Mouse (Mus musculus): Measurements from ENCODE around the gene Hyou1. TPM values are rescaled to one million over a fixed set of nuclear protein-coding genes. Genes with fewer than 3 reads are reported as not detected.
"Not testable (repeated sequence)": the region's sequence is repeated elsewhere in the genome, so short reads cannot be mapped to it uniquely, and the experiment has no call there.

The Hyou1 gene
- polyA plus RNA-seq, 1 experiment from 2014 or later, result 36.8 TPM

GRCm38 (mm10) chr9:44357207-44357606, 22.1 kb upstream of the Hyou1 start:
- peaks cover 75% of the 10 kb centered on the region for H3K36me3 ChIP-seq

GRCm38 (mm10) chr9:44361190-44361917, 17.9 kb upstream of the Hyou1 start, which contains the start of gene Vps11:
TSS of gene Vps11 (minus strand) at chr9:44361670.
- ATAC-seq (ENCODE audit: low FRiP score, low read depth), result peak; percentile 94
- H3K4me2 ChIP-seq (replicated peaks), result peak within 1 kb of the TSS; percentile 88
- peaks cover 8% of the 10 kb centered on the region for H3K4me1 ChIP-seq
- 0 out of 2 replicates have a peak within 1 kb of the TSS, but pooled peaks have one; percentile 28 for H3K27ac ChIP-seq
- H3K9me3 ChIP-seq, result no peaks in the 10 kb centered on the region
- H3K9ac ChIP-seq, result peak within 1 kb of the TSS; percentile 87
- no peaks in the 10 kb centered on the region for H3K27me3 ChIP-seq
- H3K36me3 ChIP-seq, result peaks cover 34% of the 10 kb centered on the region
- peak within 1 kb of the TSS; percentile 95 for H3K4me3 ChIP-seq
- under 1% methylated on average over 44 of the region's 44 CpGs for WGBS

More at GRCm38 (mm10) chr9:44357207-44357606, 22.1 kb upstream of the Hyou1 start:
- WGBS, result 78% methylated on average over 4 of the region's 4 CpGs
- Histone ChIP-seq H3K27me3 (no peaks in the 10 kb centered on the region), H3K4me2 (replicated peaks) (no peak overlapping the region), H3K9ac (no peak overlapping the region), H3K4me1 (peaks cover 8% of the 10 kb centered on the region), H3K9me3 (no peaks in the 10 kb centered on the region), H3K27ac (no peak overlapping the region), H3K4me3 (no peak overlapping the region)
- ATAC-seq (ENCODE audit: low FRiP score, low read depth), result no peak

DNA sequence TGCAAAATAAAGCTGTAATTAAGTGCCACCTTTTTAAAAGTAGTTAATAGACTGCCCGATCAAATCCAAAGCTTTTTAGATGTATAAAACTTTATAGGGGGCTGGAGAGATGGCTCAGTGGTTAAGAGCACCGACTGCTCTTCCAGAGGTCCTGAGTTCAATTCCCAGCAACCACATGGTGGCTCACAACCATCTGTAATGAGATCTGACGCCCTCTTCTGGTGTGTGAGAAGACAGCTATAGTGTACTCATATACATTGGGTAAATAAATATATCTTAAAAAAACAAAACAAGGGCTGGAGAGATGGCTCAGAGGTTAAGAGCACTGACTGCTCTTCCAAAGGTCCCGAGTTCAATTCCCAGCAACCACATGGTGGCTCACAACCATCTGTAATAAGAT, 17.4 kb upstream of the Hyou1 start:
- Histone ChIP-seq H3K4me2 (replicated peaks) (peak overlapping the region; percentile 88), H3K4me3 (peak overlapping the region; percentile 95), H3K36me3 (peaks cover 28% of the 10 kb centered on the region), H3K27ac (0 out of 2 replicates have a peak overlapping the region, but pooled peaks have one; percentile 28)
- ATAC-seq (ENCODE audit: low FRiP score, low read depth), result peak; percentile 52; the same call in 1 of the 2 replicates
- WGBS, result 38% methylated on average over 4 of the region's 4 CpGs
- not testable (repeated sequence) for H3K9ac ChIP-seq, H3K27me3 ChIP-seq, H3K9me3 ChIP-seq, H3K4me1 ChIP-seq

GRCm38 (mm10) chr9:44364480-44364879, 14.8 kb upstream of the Hyou1 start:
- Histone ChIP-seq H3K27me3 (no peaks in the 10 kb centered on the region), H3K4me1 (peaks cover 8% of the 10 kb centered on the region), H3K36me3 (peaks cover 5% of the 10 kb centered on the region), H3K9me3 (no peaks in the 10 kb centered on the region), H3K4me3 (no peak overlapping the region), H3K27ac (no peak overlapping the region), H3K4me2 (replicated peaks) (no peak overlapping the region), H3K9ac (no peak overlapping the region)
- WGBS, result 61% methylated on average over 3 of the region's 3 CpGs
- no peak for ATAC-seq (ENCODE audit: low FRiP score, low read depth)

- H3K9me3 ChIP-seq, result no peaks in the 10 kb centered on the region
- no peak overlapping the region for H3K4me2 ChIP-seq (replicated peaks)
- no peak overlapping the region for H3K4me3 ChIP-seq
- H3K27ac ChIP-seq, result no peak overlapping the region
- H3K4me1 ChIP-seq, result peaks cover 2% of the 10 kb centered on the region; the same call in 1 of the 2 replicates
- no peaks in the 10 kb centered on the region for H3K36me3 ChIP-seq
- H3K9ac ChIP-seq, result no peak overlapping the region
- H3K27me3 ChIP-seq, result no peaks in the 10 kb centered on the region
- ATAC-seq (ENCODE audit: low FRiP score, low read depth), result no peak
Measured at GRCm38 (mm10) chr9:44373386-44373785, 5.9 kb upstream of the Hyou1 start.

DNA sequence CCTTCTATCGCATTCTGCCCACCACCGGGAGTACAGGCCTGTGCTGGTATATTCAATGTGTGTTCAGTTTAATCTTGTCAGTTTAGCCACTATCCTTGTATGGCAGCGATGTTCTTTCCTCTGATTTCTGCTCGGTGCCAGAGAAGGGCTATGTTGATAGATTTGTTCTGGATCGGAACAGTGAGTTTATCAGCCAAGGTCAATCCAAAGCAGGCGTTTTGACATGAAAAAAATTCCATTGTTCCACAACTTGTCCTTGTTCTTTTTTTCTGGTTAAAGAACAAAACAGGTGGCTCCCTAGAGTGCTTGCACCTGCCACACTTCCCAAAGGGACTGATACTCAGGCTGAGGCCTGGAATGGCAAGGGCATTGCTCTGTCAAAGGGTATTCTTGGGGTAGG, 3.1 kb upstream of the Hyou1 start:
- Histone ChIP-seq H3K4me1 (peaks cover 18% of the 10 kb centered on the region), H3K27me3 (no peaks in the 10 kb centered on the region), H3K4me3 (no peak overlapping the region), H3K9ac (no peak overlapping the region), H3K9me3 (no peaks in the 10 kb centered on the region), H3K36me3 (peaks cover 6% of the 10 kb centered on the region), H3K27ac (no peak overlapping the region), H3K4me2 (replicated peaks) (no peak overlapping the region)
- ATAC-seq (ENCODE audit: low FRiP score, low read depth), result no peak
- WGBS, result 90% methylated on average over 6 of the region's 6 CpGs

- H3K27ac ChIP-seq; ATAC-seq (ENCODE audit: low FRiP score, low read depth); H3K4me2 ChIP-seq (replicated peaks); H3K9ac ChIP-seq; H3K9me3 ChIP-seq; H3K4me3 ChIP-seq; H3K27me3 ChIP-seq: not testable (repeated sequence)
- Histone ChIP-seq H3K4me1 (peaks cover 18% of the 10 kb centered on the region), H3K36me3 (peaks cover 18% of the 10 kb centered on the region)
- 89% methylated on average over 2 of the region's 2 CpGs for WGBS
Measured at GRCm38 (mm10) chr9:44377335-44377734, 2.0 kb upstream of the Hyou1 start.

- peak overlapping the region; percentile 93 for H3K4me3 ChIP-seq
- H3K4me2 ChIP-seq (replicated peaks), result peak overlapping the region; percentile 98
- 0 out of 2 replicates have a peak overlapping the region, but pooled peaks have one; percentile 58 for H3K27ac ChIP-seq
- H3K4me1 ChIP-seq, result peaks cover 18% of the 10 kb centered on the region
- WGBS, result 90% methylated on average over 5 of the region's 5 CpGs
- no peaks in the 10 kb centered on the region for H3K27me3 ChIP-seq
- no peak for ATAC-seq (ENCODE audit: low FRiP score, low read depth)
- H3K36me3 ChIP-seq, result peaks cover 27% of the 10 kb centered on the region
- no peaks in the 10 kb centered on the region for H3K9me3 ChIP-seq
- peak overlapping the region; percentile 76 for H3K9ac ChIP-seq
Measured at GRCm38 (mm10) chr9:44378153-44378730, 1.0 kb upstream of the Hyou1 start.

GRCm38 (mm10) chr9:44379862-44380261, 572 bp downstream of the Hyou1 start:
- Histone ChIP-seq H3K4me2 (replicated peaks) (peak overlapping the region; percentile 98), H3K9ac (peak overlapping the region; percentile 96), H3K36me3 (peaks cover 44% of the 10 kb centered on the region), H3K27ac (peak overlapping the region; percentile 84; the same call in 1 of the 2 replicates), H3K9me3 (no peaks in the 10 kb centered on the region), H3K4me1 (peaks cover 18% of the 10 kb centered on the region), H3K4me3 (peak overlapping the region; percentile 93), H3K27me3 (no peaks in the 10 kb centered on the region)
- peak; percentile 37; the same call in 1 of the 2 replicates for ATAC-seq (ENCODE audit: low FRiP score, low read depth)
- 7% methylated on average over 15 of the region's 15 CpGs for WGBS

GRCm38 (mm10) chr9:44384596-44384995, 5.3 kb downstream of the Hyou1 start:
- no peak overlapping the region for H3K4me2 ChIP-seq (replicated peaks)
- H3K27me3 ChIP-seq, result no peaks in the 10 kb centered on the region
- no peak overlapping the region for H3K9ac ChIP-seq
- ATAC-seq (ENCODE audit: low FRiP score, low read depth), result no peak
- no peaks in the 10 kb centered on the region for H3K9me3 ChIP-seq
- H3K36me3 ChIP-seq, result peaks cover 91% of the 10 kb centered on the region
- H3K4me1 ChIP-seq, result peaks cover 14% of the 10 kb centered on the region
- H3K4me3 ChIP-seq, result no peak overlapping the region
- H3K27ac ChIP-seq, result no peak overlapping the region
- 88% methylated on average over 13 of the region's 13 CpGs for WGBS

DNA sequence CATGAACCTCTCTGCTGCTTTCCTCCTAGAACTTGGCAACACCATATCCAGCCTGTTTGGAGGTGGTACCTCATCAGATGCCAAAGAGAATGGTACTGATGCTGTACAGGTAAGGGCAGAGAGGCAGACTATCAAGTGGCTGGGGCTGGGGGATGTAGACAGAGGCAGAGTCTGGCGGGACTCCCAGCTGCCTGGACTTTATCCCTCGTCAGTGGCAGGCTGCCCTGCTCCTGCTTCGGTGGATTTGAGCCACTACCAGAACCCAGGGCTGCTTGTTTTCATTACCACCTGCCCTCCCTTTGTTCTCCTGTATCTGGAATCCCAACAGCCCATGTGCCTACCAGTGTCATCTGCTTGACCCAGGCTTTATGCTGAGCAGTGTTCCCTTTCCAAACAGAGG, 7.9 kb downstream of the Hyou1 start:
- Histone ChIP-seq H3K4me2 (replicated peaks) (no peak overlapping the region), H3K27ac (no peak overlapping the region), H3K36me3 (peaks cover 96% of the 10 kb centered on the region), H3K4me3 (no peak overlapping the region), H3K9ac (peak overlapping the region; percentile 2; the same call in 1 of the 2 replicates), H3K9me3 (no peaks in the 10 kb centered on the region), H3K27me3 (no peaks in the 10 kb centered on the region), H3K4me1 (no peaks in the 10 kb centered on the region)
- ATAC-seq (ENCODE audit: low FRiP score, low read depth), result no peak
- WGBS, result 73% methylated on average over 3 of the region's 3 CpGs

DNA sequence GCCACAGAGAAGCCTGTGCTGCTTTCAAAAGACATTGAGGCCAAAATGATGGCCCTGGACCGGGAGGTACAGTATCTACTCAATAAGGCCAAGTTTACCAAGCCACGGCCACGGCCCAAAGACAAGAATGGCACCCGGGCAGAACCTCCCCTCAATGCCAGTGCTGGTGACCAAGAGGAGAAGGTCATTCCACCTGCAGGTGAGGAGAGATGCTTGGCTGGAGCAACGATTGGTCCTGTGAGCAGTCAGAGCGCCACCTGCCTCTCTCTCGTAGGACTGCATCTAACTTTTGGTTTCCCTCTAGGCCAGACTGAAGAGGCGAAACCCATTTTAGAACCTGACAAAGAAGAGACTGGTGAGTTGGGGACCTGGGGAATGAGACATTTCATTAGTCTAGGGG, 10.0 kb downstream of the Hyou1 start:
- no peaks in the 10 kb centered on the region for H3K27me3 ChIP-seq
- H3K9me3 ChIP-seq, result no peaks in the 10 kb centered on the region
- H3K4me2 ChIP-seq (replicated peaks), result no peak overlapping the region
- peaks cover 82% of the 10 kb centered on the region for H3K36me3 ChIP-seq
- H3K27ac ChIP-seq, result no peak overlapping the region
- WGBS, result 63% methylated on average over 8 of the region's 8 CpGs
- no peak overlapping the region for H3K4me3 ChIP-seq
- no peaks in the 10 kb centered on the region for H3K4me1 ChIP-seq
- no peak overlapping the region for H3K9ac ChIP-seq
- no peak for ATAC-seq (ENCODE audit: low FRiP score, low read depth)
